Mouse (Mus musculus) A20 (cell line): ENCODE results near the gene Tomm34.

Experiments
- DNase-seq: peaks from one replicate; pipeline ENCODE4 v3.0.0-alpha.2; 2011; ENCODE audit warnings: low read depth, low spot score

The Tomm34 gene

GRCm38 (mm10) chr2:164076874-164077425, 6.0 kb upstream of the Tomm34 start:
- no peak for DNase-seq

- peak; percentile 72 for DNase-seq
Observed at GRCm38 (mm10) chr2:164075088-164075487, 4.1 kb upstream of the Tomm34 start.

- DNase-seq: peak; percentile 99
Observed at GRCm38 (mm10) chr2:164073918-164074578, 3.1 kb upstream of the Tomm34 start.

- no peak for DNase-seq
Observed at GRCm38 (mm10) chr2:164073120-164073519, 2.2 kb upstream of the Tomm34 start.

GRCm38 (mm10) chr2:164072109-164072508, 1.1 kb upstream of the Tomm34 start:
- DNase-seq: no peak

- DNase-seq: peak; percentile 30
Observed at GRCm38 (mm10) chr2:164071437-164071820, 460 bp upstream of the Tomm34 start.

GRCm38 (mm10) chr2:164070142-164070764, 716 bp downstream of the Tomm34 start, which contains the start of gene Stk4:
Stk4 (plus strand) TSS chr2:164070322.
- DNase-seq: no peak

GRCm38 (mm10) chr2:164059634-164060235, 11.2 kb downstream of the Tomm34 start:
- no peak for DNase-seq

GRCm38 (mm10) chr2:164054671-164055070, 16.3 kb downstream of the Tomm34 start:
- DNase-seq: no peak

- no peak for DNase-seq
Observed at GRCm38 (mm10) chr2:164053767-164054166, 17.2 kb downstream of the Tomm34 start.

GRCm38 (mm10) chr2:164047197-164047690, 23.7 kb downstream of the Tomm34 start:
- peak; percentile 89 for DNase-seq

GRCm38 (mm10) chr2:164041523-164041922, 29.4 kb downstream of the Tomm34 start:
- no peak for DNase-seq

GRCm38 (mm10) chr2:164040949-164041348, 30.0 kb downstream of the Tomm34 start:
- DNase-seq: no peak

- DNase-seq: no peak
Observed at GRCm38 (mm10) chr2:164038407-164039028, 32.5 kb downstream of the Tomm34 start.

GRCm38 (mm10) chr2:164036520-164037019, 34.4 kb downstream of the Tomm34 start:
- DNase-seq: no peak

- DNase-seq: no peak
Observed at GRCm38 (mm10) chr2:164032973-164033372, 38.0 kb downstream of the Tomm34 start.

- DNase-seq: no peak
Observed at GRCm38 (mm10) chr2:164031147-164031546, 39.8 kb downstream of the Tomm34 start.

- DNase-seq: no peak
Observed at GRCm38 (mm10) chr2:164025150-164025549, 45.8 kb downstream of the Tomm34 start, which contains the start of gene Pabpc1l. Pabpc1l (plus strand) TSS chr2:164025450.

GRCm38 (mm10) chr2:164022104-164022503, 48.9 kb downstream of the Tomm34 start:
- DNase-seq: no peak

- DNase-seq: no peak
Observed at GRCm38 (mm10) chr2:164019943-164020342, 51.0 kb downstream of the Tomm34 start.

- no peak for DNase-seq
Observed at GRCm38 (mm10) chr2:164018910-164019309, 52.1 kb downstream of the Tomm34 start.

- no peak for DNase-seq
Observed at GRCm38 (mm10) chr2:164015304-164015703, 55.7 kb downstream of the Tomm34 start.
